Mouse (Mus musculus) liver, postnatal 0 days (tissue): ENCODE results near the gene Cyb561a3. TPM values are rescaled to one million over a fixed set of nuclear protein-coding genes. Genes with fewer than 3 reads are reported as not detected.

Experiments used
- ATAC-seq: fragments of 200-750 bp; cut with Nextera tagmentation; 2 replicates; pipeline ENCODE4 v1.8.0; 2017; ENCODE audit warnings: mild to moderate bottlenecking, moderate library complexity
- DNase-seq: peaks from one replicate; pipeline ENCODE4 v3.0.0-alpha.2; 2016
- H3K27ac ChIP-seq: fragments of 300-500 bp; sonication (generic); 2 replicates; pipeline ENCODE4 v1.5.1; 2014; ENCODE audit warnings: antibody characterized with exemption, moderate library complexity, mild to moderate bottlenecking, low read depth
- H3K27me3 ChIP-seq: fragments of 300-500 bp; sonication (generic); 2 replicates; pipeline ENCODE4 v1.6.1; 2014; ENCODE audit warnings: low read length, control low read depth, mixed read lengths; ENCODE audit not compliant: insufficient read depth
- H3K36me3 ChIP-seq: fragments of 300-500 bp; sonication (generic); replicated peaks from 2 replicates; pipeline ENCODE4 v1.6.1; 2014; ENCODE audit warnings: mild to moderate bottlenecking, control low read depth, low read length, moderate library complexity, mixed read lengths; ENCODE audit not compliant: insufficient read depth
- H3K4me1 ChIP-seq: fragments of 300-500 bp; sonication (generic); 2 replicates; pipeline ENCODE4 v1.6.1; 2014; ENCODE audit warnings: antibody characterized with exemption, mild to moderate bottlenecking, control low read depth; ENCODE audit not compliant: insufficient read depth
- H3K4me2 ChIP-seq: fragments of 300-500 bp; sonication (generic); 2 replicates; pipeline ENCODE4 v1.6.1; 2014; ENCODE audit warnings: low read depth, mild to moderate bottlenecking, low read length, moderate library complexity, mixed read lengths
- H3K4me3 ChIP-seq: fragments of 300-500 bp; sonication (generic); 2 replicates; pipeline ENCODE4 v1.5.1; 2014; ENCODE audit warnings: low read depth, low read length
- H3K9ac ChIP-seq: fragments of 300-500 bp; sonication (generic); replicated peaks from 2 replicates; pipeline ENCODE4 v1.6.1; 2014; ENCODE audit warnings: mild to moderate bottlenecking, moderate library complexity
- H3K9me3 ChIP-seq: fragments of 300-500 bp; sonication (generic); 2 replicates; pipeline ENCODE4 v1.6.1; 2016; ENCODE audit warnings: mild to moderate bottlenecking, control low read depth, low read length, mixed read lengths
- CTCF ChIP-seq: sonication (generic); IDR thresholded peaks from 2 replicates; pipeline ENCODE4 v1.5.1; 2016; ENCODE audit warnings: antibody characterized with exemption, low read depth
- EP300 ChIP-seq: IDR thresholded peaks from 2 replicates; pipeline ENCODE4 v1.6.1; 2016; ENCODE audit warnings: antibody characterized with exemption, low read depth, mild to moderate bottlenecking
- WGBS: fragments of 180-500 bp; shearing (Covaris S2); extraction: QIAGEN DNeasy Blood & Tissue Kit; methylation state at CpG from one replicate; pipeline ENCODE4 v1.1.7; 2014; ENCODE audit not compliant: insufficient replicate concordance; 5-methylcytosine and 5-hydroxymethylcytosine counted together
- polyA plus RNA-seq: library from polyadenylated mRNA; unstranded; fragments of >200 nt; fragmentation: Nextera tagmentation; extraction: Ambion mirVana; gene quantifications from 2 replicates; pipeline ENCODE4 v1.2.1, GENCODE M21; 2015

Cyb561a3 gene
- polyA plus RNA-seq, 1 experiment from 2014 or later = 18.5 TPM

DNA sequence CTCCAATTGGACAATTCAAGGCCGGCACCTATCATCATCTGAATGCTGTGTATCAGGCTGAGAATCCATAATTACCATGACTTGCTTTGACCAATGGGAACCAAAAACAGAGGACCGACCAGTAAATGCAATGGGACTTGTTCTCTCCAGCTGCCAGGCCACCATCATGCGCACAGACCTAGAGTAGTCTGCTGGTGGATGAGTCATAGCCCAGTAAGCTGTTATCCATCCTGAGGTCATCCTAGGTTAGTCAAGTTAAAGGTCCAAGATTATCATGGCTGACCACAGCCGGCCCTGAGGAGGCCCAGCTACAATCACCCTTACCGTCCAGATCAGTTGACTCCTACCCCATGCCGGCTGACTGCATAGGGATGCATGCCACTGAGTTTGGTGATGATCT, 7.3 kb upstream of the Cyb561a3 start:
- Histone ChIP-seq H3K4me1 (peaks cover 8% of the 10 kb centered on the region), H3K9ac (no peak overlapping the region), H3K4me3 (no peak overlapping the region), H3K36me3 (peaks cover 32% of the 10 kb centered on the region), H3K4me2 (no peak overlapping the region), H3K27ac (no peak overlapping the region), H3K9me3 (no peaks in the 10 kb centered on the region), H3K27me3 (no peaks in the 10 kb centered on the region)
- WGBS = 88% methylated on average over 6 of the region's 6 CpGs
- no peak for TF ChIP-seq EP300
- no peak for TF ChIP-seq CTCF
- ATAC-seq = no peak
- no peak for DNase-seq

DNA sequence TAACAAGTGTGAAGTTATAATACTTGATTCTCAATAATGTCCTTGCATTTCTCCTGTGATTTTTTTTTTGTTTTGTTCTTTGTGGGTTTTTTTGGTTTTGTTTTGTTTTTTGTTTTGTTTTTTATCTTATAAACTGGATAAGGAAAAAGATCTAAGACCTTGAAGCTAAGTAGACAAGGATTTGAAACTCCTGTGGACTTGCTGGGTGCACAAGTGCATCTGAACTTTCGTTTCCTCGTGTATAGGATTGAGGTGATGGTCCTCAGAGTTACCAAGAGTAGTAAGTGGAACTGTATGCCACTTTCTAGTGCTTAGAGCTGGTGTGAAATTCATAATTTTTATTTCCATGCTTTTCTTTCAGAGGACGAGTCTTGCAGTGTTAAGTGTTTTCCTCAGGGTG, 3.1 kb downstream of the Cyb561a3 start:
- Histone ChIP-seq H3K27me3 (no peaks in the 10 kb centered on the region), H3K27ac (peak overlapping the region; percentile 48; the same call in 1 of the 2 replicates), H3K9ac (no peak overlapping the region), H3K4me2 (no peak overlapping the region), H3K4me1 (peaks cover 41% of the 10 kb centered on the region), H3K36me3 (peaks cover 20% of the 10 kb centered on the region; the same call in 1 of the 2 replicates), H3K4me3 (no peak overlapping the region), H3K9me3 (no peaks in the 10 kb centered on the region)
- WGBS = 74% methylated on average over 3 of the region's 3 CpGs
- DNase-seq = no peak
- TF ChIP-seq CTCF (no peak), EP300 (no peak)
- ATAC-seq = no peak

DNA sequence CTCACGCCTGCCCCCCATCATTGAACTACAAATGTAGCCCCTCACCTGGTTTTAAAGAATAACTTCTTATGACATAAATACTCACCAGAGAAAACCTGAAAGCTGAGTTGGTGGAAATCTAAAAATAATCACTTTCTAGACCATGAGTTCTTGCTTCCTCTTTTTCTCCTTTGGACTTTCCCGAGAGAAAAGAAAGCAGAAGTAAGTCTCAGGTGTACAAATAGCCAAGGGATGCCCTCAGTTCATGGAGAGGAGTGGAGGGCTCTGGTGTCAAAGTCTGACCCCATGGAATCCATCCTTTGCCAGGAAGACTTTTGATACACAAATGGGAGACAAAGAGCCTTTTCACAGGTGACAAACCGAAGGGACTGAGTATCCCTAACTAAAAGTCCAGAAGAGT, 3.8 kb downstream of the Cyb561a3 start:
- no peak for DNase-seq
- Histone ChIP-seq H3K4me2 (no peak overlapping the region), H3K9ac (no peak overlapping the region), H3K4me3 (no peak overlapping the region), H3K27ac (peak overlapping the region; percentile 48; the same call in 1 of the 2 replicates), H3K27me3 (no peaks in the 10 kb centered on the region), H3K4me1 (peaks cover 43% of the 10 kb centered on the region), H3K36me3 (peaks cover 22% of the 10 kb centered on the region; the same call in 1 of the 2 replicates), H3K9me3 (no peaks in the 10 kb centered on the region)
- TF ChIP-seq EP300 (no peak), CTCF (no peak)
- no peak for ATAC-seq
- 50% methylated on average over 3 of the region's 3 CpGs for WGBS

DNA sequence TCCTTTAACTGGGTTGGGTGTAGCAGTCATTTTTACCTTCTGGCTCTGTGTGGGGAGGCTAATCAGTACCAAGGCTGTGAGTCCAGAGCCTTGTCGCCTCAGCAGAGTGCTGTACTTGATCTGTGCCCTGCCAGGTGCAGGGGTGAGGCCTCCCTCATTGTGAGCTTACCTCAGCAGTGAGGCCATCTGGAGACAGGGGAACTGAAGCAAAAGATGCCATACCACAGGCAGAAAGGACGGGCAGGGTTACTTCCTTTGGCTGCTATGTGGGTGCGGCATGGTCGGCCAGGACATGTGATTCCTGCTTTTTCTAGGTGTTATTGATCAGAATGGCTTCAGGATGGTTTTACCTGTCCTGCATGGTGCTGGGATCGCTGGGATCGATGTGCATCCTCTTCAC, 5.0 kb downstream of the Cyb561a3 start:
- Histone ChIP-seq H3K9ac (no peak overlapping the region), H3K9me3 (no peaks in the 10 kb centered on the region), H3K4me1 (peaks cover 40% of the 10 kb centered on the region), H3K4me2 (0 out of 2 replicates have a peak overlapping the region, but pooled peaks have one; percentile 9), H3K27ac (peak overlapping the region; percentile 18; the same call in 1 of the 2 replicates), H3K4me3 (no peak overlapping the region), H3K36me3 (peaks cover 30% of the 10 kb centered on the region), H3K27me3 (no peaks in the 10 kb centered on the region)
- 77% methylated on average over 6 of the region's 6 CpGs for WGBS
- TF ChIP-seq EP300 (no peak), CTCF (no peak)
- no peak for DNase-seq
- ATAC-seq = no peak

DNA sequence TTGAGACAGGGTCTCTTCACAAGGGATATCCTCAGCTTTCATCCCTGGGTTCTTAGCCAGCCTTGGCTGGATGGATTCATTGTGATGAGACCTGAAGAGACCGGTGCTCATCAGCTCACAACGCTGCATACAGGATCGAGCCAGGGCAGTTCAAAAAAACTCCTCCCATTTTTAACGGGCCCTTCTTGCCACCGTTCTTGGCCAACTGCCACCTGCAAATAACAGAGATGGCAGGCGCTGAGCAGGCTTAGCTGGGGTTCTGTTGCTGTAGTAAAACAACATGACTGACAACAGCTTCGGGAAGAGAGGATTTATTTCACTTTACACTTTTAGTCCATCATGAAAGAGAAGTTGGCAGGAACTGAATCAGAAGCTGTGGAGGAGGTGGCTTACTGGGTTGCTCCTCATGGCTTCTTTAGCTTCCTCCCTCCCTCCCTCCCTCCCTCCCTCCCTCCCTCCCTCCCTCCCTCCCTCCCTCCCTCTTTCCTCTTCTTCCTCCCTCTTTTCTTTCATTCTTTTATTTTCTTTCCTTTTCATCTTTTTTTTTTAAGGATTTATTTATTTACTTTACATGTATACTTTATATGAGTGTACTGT, 6.7 kb downstream of the Cyb561a3 start:
- peaks cover 43% of the 10 kb centered on the region for H3K36me3 ChIP-seq
- TF ChIP-seq EP300 = no peak
- 51% methylated on average over 7 of the region's 7 CpGs for WGBS
- no peak overlapping the region for H3K9ac ChIP-seq
- DNase-seq = no peak
- H3K27me3 ChIP-seq = no peaks in the 10 kb centered on the region
- H3K27ac ChIP-seq = no peak overlapping the region
- H3K4me2 ChIP-seq = no peak overlapping the region
- H3K4me3 ChIP-seq = no peak overlapping the region
- no peak for ATAC-seq
- peaks cover 36% of the 10 kb centered on the region for H3K4me1 ChIP-seq
- no peaks in the 10 kb centered on the region for H3K9me3 ChIP-seq

DNA sequence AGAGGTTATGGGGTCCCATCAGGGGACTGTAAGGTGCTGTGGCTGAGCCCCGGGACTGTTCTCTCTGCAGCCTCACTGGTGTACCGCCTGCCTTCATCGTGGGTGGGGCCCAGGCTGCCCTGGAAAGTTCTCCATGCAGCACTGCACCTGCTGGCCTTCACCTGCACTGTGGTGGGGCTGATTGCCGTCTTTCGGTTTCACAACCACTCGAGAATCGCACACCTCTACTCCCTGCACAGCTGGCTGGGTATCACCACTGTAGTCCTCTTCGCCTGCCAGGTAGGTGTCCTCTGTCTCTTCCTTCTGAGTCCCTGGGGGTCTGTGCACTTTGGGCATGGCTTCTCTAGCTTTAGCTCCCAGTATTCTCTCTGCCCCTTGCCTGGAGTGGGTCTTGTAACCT, 8.1 kb downstream of the Cyb561a3 start:
- Histone ChIP-seq H3K4me3 (no peak overlapping the region), H3K27me3 (no peaks in the 10 kb centered on the region), H3K27ac (no peak overlapping the region), H3K9ac (no peak overlapping the region), H3K4me1 (peaks cover 30% of the 10 kb centered on the region), H3K36me3 (peaks cover 51% of the 10 kb centered on the region), H3K9me3 (no peaks in the 10 kb centered on the region), H3K4me2 (peak overlapping the region; percentile 18; the same call in 1 of the 2 replicates)
- TF ChIP-seq EP300 = no peak
- no peak for TF ChIP-seq CTCF
- peak; percentile 35 for DNase-seq
- ATAC-seq = peak; percentile 26
- WGBS = 70% methylated on average over 8 of the region's 8 CpGs

DNA sequence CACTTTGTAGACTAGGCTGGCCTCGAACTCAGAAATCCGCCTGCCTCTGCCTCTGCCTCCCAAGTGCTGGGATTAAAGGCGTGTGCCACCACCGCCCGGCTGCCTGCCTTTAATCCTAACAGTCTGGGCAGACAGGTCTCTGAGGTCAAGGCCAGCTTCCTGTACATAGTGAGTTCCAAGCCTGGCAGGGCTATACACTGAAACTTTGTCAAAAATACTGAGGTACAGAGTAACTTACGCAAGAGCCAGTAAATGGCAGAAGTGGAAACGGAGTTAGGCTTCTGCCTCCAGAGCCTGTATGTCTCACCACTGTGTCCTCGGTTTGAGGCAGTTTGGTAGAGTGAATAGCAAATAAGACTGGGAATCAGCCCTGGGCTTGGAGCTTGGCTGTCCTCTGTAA, 10.3 kb downstream of the Cyb561a3 start:
- ATAC-seq (no peak), DNase-seq (no peak)
- WGBS = 63% methylated on average over 8 of the region's 8 CpGs
- Histone ChIP-seq H3K9ac (no peak overlapping the region), H3K9me3 (no peaks in the 10 kb centered on the region), H3K4me3 (no peak overlapping the region), H3K36me3 (peaks cover 52% of the 10 kb centered on the region), H3K27ac (peak overlapping the region; percentile 29; the same call in 1 of the 2 replicates), H3K27me3 (no peaks in the 10 kb centered on the region), H3K4me1 (peaks cover 29% of the 10 kb centered on the region), H3K4me2 (no peak overlapping the region)
- TF ChIP-seq CTCF (no peak), EP300 (no peak)
